Comparison of ENCODE assay signal across 15 mouse cellular contexts in genomic region chr19:46877886-46878285, GRCm38 (mm10).
A peak's percentile ranks its signal among the peaks of the same experiment; 100 is the strongest.
DNase-seq lines count a peak whose midpoint lies in the region; ATAC-seq and TF ChIP-seq lines count a peak whose summit lies in the region.
"Had no signal": no experiment of that assay in that cellular context is flagged by ENCODE, and none has a peak within 500 bp of the region (broad histone marks: within the 10 kb centered on the region; RNA-seq: fewer than 3 reads in every experiment).

No protein-coding gene starts in this region.

- intact Hi-C loops in left cerebral cortex, adult 2 months (cut with DNase I), result loop anchor here (2.0 kb wide), 1 partner anchor 163 kb away; no protein-coding TSS in a partner anchor

- peak overlapping the region; percentile 26; the same call in 1 of the 2 replicates for H3K27ac ChIP-seq in left cerebral cortex, adult 2 months
- no peak overlapping the region for H3K27ac ChIP-seq in limb, embryonic 10.5 days
- H3K27ac ChIP-seq: embryonic facial prominence, embryonic 13.5 days; hindbrain, embryonic 12.5 days; stomach, embryonic 15.5 days had no signal

- 93% methylated on average over 13 of the region's 13 CpGs for WGBS in limb, embryonic 10.5 days

- H3K36me3 ChIP-seq in limb, embryonic 10.5 days, result peaks cover 3% of the 10 kb centered on the region

- no peak for TF ChIP-seq CTCF in left cerebral cortex, adult 2 months (IDR thresholded peaks at IDR 0.05)

- no peak overlapping the region for H3K4me3 ChIP-seq in left cerebral cortex, adult 2 months
- H3K4me3 ChIP-seq in limb, embryonic 10.5 days, result no peak overlapping the region
- H3K4me3 ChIP-seq: embryonic facial prominence, embryonic 13.5 days; hindbrain, embryonic 12.5 days; stomach, embryonic 15.5 days had no signal

- no peak for ATAC-seq in cerebellum, adult (ENCODE audit: insufficient number of reproducible peaks, low FRiP score, low TSS enrichment)
- ATAC-seq: forebrain, embryonic 14.5 days; midbrain, embryonic 16.5 days had no signal

- H3K9me3 ChIP-seq in limb, embryonic 10.5 days (replicated peaks), result no peaks in the 10 kb centered on the region
- H3K9me3 ChIP-seq: embryonic facial prominence, embryonic 13.5 days; G1E; hindbrain, embryonic 12.5 days; stomach, embryonic 15.5 days had no signal

- peak; percentile 50 for DNase-seq in cerebellum, adult 9-11 months
- no peak for DNase-seq in left cerebral cortex, adult 2 months (ENCODE audit: extremely low spot score in 1 of 2, low spot score in 2 of 2)
- DNase-seq in left cerebral cortex, adult 11 months (ENCODE audit: low spot score), result no peak
- DNase-seq in adrenal gland, postnatal 36 days, result peak; percentile 58 to 63
- DNase-seq in kidney, postnatal 36 days, result peak; percentile 66 to 74
- no peak for DNase-seq in limb, embryonic 10.5 days (ENCODE audit: low spot score)
- no peak for DNase-seq in layer of hippocampus, adult 9-11 months
- DNase-seq: right cerebral cortex, postnatal 25 days had no signal

- no peaks in the 10 kb centered on the region for H3K4me1 ChIP-seq in limb, embryonic 10.5 days
- H3K4me1 ChIP-seq: embryonic facial prominence, embryonic 13.5 days; hindbrain, embryonic 12.5 days; stomach, embryonic 15.5 days had no signal

- H3K27me3 ChIP-seq in limb, embryonic 10.5 days (ENCODE audit: low read depth, poor library complexity, severe bottlenecking), result no peaks in the 10 kb centered on the region
- H3K27me3 ChIP-seq: embryonic facial prominence, embryonic 13.5 days; hindbrain, embryonic 12.5 days; stomach, embryonic 15.5 days had no signal

Comparison
In these comparisons a context has a peak if more than half of its experiments do, and no peak if none do; other contexts are left out.
1. DNase-seq: peak in cerebellum, adult 9-11 months (single experiment), adrenal gland, postnatal 36 days (2 of 2) and kidney, postnatal 36 days (2 of 2); none in left cerebral cortex, adult 2 months (0 of 2), left cerebral cortex, adult 11 months (single experiment), limb, embryonic 10.5 days (single experiment) and layer of hippocampus, adult 9-11 months (single experiment).